Mouse (Mus musculus): ENCODE results near the gene Olfr447. TPM values are rescaled to one million over a fixed set of nuclear protein-coding genes. Genes with fewer than 3 reads are reported as not detected.

The Olfr447 gene
- polyA plus RNA-seq (2017; shearing (Covaris generic)): not detected

GRCm38 (mm10) chr6:42908578-42908977 lies at the start of gene Olfr447:
TSS of gene Olfr447 (plus strand) at chr6:42908878.
- no peak for ATAC-seq

GRCm38 (mm10) chr6:42860222-42860819 lies 48.4 kb upstream of the Olfr447 start:
- ATAC-seq: no peak

- ATAC-seq: no peak
Observed at GRCm38 (mm10) chr6:42869695-42870094, 39.0 kb upstream of the Olfr447 start.

- no peak for ATAC-seq
Observed at GRCm38 (mm10) chr6:42876323-42876722, 32.4 kb upstream of the Olfr447 start.

- ATAC-seq: no peak
Observed at GRCm38 (mm10) chr6:42890141-42890540, 18.5 kb upstream of the Olfr447 start, which contains the start of gene Olfr448. TSS of gene Olfr448 (plus strand) at chr6:42890441.

GRCm38 (mm10) chr6:42900345-42900744 lies 8.3 kb upstream of the Olfr447 start:
- no peak for ATAC-seq

GRCm38 (mm10) chr6:42921077-42921476 lies 12.4 kb downstream of the Olfr447 start, which contains the start of gene Olfr446:
TSS of gene Olfr446 (plus strand) at chr6:42921377.
- ATAC-seq: no peak

- ATAC-seq: no peak
Observed at GRCm38 (mm10) chr6:42948767-42949166, 40.1 kb downstream of the Olfr447 start, which contains the start of gene Olfr444. TSS of gene Olfr444 (plus strand) at chr6:42949067.

Other genes starting within 250 kb of the Olfr447 start
- not detected for gene Tcaf1, start 198.8 kb upstream of the Olfr447 start, polyA plus RNA-seq (2017; shearing (Covaris generic))
- gene Olfr453, start 169.5 kb upstream of the Olfr447 start, polyA plus RNA-seq (2017; shearing (Covaris generic)): not detected
- gene Olfr38, start 152.5 kb upstream of the Olfr447 start, polyA plus RNA-seq (2017; shearing (Covaris generic)): not detected
- gene Olfr452, start 123.8 kb upstream of the Olfr447 start, polyA plus RNA-seq (2017; shearing (Covaris generic)): not detected
- not detected for gene Olfr450, start 96.9 kb upstream of the Olfr447 start, polyA plus RNA-seq (2017; shearing (Covaris generic))
- gene Olfr449, start 74.5 kb upstream of the Olfr447 start, polyA plus RNA-seq (2017; shearing (Covaris generic)): not detected
- not detected for gene Olfr448, start 18.4 kb upstream of the Olfr447 start, polyA plus RNA-seq (2017; shearing (Covaris generic))
- not detected for gene Olfr446, start 12.5 kb downstream of the Olfr447 start, polyA plus RNA-seq (2017; shearing (Covaris generic))
- not detected for gene Olfr444, start 40.2 kb downstream of the Olfr447 start, polyA plus RNA-seq (2017; shearing (Covaris generic))
- not detected for gene Olfr441, start 197.5 kb downstream of the Olfr447 start, polyA plus RNA-seq (2017; shearing (Covaris generic))
- gene Olfr237-ps1, start 237.7 kb downstream of the Olfr447 start, polyA plus RNA-seq (2017; shearing (Covaris generic)): not detected